Mouse (Mus musculus) inflammation-experienced regulatory T-cells, adult 6 months (primary cell): ENCODE data around the gene Kcnk12. TPM values are rescaled to one million over a fixed set of nuclear protein-coding genes. Genes with fewer than 3 reads are reported as not detected.

Experiments used
- ATAC-seq: one replicate; pipeline ENCODE4 v1.8.0; 2017
- polyA plus RNA-seq, 3 experiments: library from polyadenylated mRNA; unstranded; fragments of 100-300 nt; shearing (Covaris generic); gene quantifications; one replicate each; pipeline ENCODE4 v1.2.1; 2017

Gene Kcnk12
- polyA plus RNA-seq, 3 experiments from 2014 or later: not detected

DNA sequence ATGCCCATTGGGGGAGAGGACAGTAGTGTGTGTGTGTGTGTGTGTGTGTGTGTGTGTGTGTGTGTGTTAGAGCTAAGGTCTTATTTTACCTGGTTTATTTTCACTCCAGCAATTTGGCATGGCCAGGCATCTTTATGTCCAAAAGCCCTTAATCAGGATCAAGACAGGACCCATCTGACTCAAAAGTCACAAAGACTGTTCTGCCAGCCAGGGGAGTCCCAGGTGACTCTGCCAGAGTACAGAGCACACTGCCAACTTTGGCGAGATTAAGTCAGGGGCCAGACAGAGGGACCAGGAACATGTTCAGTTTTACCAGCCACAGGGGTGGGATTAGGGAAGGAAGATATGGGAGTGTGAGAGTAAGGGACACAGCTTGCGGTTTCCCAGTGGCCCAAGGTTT lies 12.9 kb downstream of the Kcnk12 start:
- ATAC-seq: no peak

DNA sequence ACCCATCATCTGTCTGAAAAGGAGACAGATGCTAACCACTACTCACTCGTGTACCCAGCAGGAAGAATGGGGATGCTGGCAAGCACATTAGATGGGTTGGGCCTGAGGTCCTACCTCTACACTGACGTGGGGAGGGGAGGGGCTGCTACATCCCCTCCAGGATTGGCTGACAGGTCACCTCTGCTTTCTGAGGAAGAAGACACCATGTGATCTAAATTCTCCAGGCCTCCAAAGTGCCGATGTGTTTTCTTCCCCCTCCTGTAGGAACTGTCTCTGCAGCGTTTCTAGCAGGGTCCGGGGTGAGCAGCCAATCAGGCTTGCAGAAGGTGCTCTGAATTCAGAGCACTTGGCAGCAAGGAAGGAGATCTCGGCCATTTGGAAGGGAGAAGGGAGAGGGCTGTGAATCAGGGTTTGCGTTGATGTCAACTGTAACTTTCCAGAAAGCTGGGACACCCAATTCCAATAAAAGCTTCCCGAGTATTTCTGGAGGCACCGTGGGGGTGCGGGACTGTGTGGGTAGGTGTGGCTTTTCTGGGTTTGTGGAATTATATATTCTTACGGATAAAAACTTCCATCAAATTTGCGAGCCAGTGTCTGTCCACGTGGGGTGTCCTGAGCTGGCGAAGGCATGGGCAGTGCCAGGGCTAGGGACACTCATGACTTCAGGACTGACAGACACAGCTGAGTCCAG lies 13.5 kb downstream of the Kcnk12 start:
- ATAC-seq: no peak

DNA sequence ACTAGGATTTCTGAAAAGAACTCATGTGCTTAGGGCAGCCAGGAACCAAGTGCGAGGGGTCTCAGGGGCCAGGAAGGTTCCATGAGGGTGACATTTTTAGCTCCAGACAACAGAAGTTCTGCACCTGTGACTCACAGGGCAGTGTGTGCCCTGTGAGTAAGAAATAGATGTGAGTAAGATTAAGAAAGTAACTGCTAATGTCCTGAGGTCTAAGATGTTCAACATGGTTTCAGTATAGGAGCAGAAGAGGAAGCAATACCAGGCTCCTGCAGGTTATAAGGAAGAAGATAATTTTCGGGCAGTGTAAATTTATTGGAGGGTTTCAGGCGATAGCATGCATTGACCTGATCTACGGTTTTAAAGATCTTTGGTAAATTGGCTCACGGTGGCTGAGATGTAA lies 16.6 kb downstream of the Kcnk12 start:
- no peak for ATAC-seq

DNA sequence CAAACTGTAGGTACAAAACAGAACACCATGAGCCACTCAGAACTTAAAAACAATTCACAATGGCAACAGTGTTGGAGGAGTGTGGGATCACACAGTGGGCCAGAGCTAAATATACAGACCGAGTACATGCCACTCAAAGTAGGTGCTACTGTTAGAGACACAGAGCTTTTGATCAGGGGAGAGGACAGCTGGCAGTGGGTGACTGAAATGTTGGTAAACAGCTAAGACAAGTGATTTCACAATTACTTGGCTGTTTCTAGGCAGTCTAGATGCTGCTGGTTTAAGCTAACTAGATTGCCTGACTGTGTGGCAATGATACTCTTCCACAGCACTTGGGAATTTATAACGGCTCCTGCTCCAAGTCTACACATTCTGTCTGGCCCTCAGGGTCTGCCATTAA lies 17.6 kb downstream of the Kcnk12 start:
- ATAC-seq: no peak

DNA sequence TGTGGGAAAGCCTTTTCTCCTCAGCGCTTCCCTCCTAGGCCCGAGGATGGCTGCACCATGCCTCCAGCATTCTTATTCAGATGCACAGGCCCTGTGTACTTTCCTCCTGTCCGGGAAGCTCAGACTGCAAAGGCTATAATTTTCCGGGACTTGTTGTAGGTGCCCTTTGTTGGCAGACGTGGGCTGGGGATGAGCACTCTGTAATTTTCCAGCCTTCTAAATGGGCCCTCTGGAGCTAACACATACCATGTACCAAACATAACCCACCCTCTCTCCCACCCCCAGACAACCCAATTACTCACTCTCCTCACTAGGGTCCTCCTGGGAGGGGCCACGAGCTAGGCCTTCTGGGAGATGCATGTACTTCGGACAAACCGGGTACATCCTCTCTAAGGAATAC lies 22.8 kb downstream of the Kcnk12 start:
- ATAC-seq: no peak

DNA sequence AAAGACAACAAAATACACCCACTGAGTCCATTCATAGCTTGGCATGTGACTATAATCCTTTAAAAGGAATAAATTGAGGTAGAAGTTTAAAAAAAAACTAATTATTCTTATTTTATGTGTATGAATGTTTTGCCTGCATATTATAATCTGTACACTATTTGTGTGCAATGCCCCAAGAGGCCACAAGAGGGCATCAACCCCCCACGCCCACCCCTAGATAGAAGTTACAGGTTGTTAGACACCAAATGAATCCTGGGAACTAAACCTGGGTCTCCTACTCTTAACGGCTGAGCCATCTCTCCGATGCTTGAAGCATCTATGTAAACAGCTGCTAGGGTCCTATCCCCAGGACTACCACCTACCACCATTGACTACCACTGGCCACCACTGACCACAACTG lies 24.6 kb downstream of the Kcnk12 start:
- ATAC-seq: no peak

DNA sequence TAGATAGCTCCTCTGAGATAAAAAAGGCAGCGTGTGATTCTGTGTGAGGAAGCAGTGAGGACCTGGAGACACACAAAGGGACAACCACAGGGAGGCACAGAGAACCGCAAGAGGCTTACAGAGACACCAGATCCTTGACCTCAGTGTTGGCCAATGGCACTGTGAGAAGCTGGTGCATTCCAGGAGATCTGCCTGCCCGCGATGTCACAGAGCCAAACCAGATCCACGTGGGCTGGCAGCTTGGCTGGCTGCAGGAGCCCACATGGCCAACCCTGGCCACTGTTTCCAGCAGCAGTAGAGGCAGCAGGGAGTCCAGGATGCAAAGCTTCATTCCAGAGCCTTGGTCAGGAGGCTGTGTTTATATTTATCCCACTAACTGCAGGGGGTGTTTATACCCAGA lies 27.0 kb downstream of the Kcnk12 start:
- ATAC-seq: no peak

DNA sequence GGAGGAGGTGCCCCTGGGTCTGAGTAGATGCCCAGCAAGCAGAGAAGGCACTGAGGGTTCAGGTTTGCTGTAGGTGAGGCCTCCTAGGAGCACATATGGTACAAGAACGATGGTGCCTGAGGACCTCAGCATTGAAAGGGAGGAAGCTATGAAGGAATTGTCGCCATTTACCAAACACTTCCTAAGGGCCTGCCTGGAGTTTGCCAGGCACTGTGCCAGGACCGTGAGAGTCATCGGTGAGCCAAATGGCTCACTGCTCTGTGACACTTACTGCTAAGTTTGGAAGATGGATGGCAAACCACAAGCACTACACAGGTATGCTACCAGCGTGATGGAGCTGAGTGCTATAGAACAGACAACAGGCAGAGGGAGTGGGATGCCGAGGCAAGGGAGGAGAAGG lies 30.9 kb downstream of the Kcnk12 start:
- no peak for ATAC-seq

DNA sequence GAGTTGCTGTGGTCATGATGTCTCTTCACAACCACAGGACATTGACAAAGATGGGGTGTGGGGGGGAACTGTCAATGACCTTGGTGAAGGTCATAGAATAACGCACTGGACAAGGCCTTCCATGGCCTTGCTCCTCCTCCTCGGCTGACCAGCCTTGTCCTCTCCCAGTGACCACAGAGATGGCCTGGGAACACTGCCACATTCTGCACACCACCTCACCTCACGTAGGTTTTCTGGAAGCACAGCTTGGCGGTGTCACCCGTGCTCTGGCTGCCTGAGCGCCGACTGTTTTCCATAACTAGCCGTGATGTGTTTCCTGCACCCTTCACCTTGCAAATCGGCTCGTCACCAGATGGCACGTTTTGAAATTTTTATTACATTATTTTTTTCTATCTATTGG lies 32.8 kb downstream of the Kcnk12 start:
- ATAC-seq: no peak

DNA sequence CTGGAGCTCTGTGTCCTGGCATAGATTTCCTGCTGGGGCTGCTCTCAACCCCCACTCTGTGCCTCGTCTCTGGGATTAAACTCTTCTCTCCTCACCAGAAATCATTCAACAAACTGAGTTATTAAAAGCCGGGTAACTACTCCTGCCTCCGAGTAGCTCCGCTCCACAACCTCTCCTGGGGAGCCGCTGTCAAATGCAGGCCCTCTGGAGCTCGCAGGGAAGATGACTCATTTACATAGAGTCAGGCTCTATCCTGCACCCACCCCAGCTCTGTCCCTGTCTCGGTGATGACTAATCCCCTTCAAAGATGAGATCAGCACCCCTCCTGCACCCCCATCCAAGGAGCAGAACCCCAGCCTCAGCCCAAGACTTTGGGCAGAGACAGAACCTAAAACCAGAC lies 34.6 kb downstream of the Kcnk12 start:
- no peak for ATAC-seq

DNA sequence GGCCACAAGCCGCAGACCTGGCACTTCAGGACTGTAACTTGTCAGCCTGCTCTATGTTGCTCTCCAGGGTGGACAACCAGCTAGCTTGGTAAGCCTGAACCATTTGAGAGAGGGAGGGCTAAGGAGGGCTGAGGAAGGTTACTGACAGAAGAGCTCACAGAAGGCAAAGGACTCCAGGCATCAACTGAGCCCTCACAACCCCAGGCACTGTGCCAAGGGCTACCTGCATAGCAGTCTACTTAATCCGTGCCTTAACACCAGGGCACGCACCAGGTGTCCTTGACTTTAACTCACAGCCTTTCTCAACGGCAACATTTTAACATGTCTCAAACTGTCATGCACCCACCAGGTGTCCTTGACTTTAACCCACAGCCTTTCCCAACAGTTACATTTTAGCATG lies 37.5 kb downstream of the Kcnk12 start:
- no peak for ATAC-seq

DNA sequence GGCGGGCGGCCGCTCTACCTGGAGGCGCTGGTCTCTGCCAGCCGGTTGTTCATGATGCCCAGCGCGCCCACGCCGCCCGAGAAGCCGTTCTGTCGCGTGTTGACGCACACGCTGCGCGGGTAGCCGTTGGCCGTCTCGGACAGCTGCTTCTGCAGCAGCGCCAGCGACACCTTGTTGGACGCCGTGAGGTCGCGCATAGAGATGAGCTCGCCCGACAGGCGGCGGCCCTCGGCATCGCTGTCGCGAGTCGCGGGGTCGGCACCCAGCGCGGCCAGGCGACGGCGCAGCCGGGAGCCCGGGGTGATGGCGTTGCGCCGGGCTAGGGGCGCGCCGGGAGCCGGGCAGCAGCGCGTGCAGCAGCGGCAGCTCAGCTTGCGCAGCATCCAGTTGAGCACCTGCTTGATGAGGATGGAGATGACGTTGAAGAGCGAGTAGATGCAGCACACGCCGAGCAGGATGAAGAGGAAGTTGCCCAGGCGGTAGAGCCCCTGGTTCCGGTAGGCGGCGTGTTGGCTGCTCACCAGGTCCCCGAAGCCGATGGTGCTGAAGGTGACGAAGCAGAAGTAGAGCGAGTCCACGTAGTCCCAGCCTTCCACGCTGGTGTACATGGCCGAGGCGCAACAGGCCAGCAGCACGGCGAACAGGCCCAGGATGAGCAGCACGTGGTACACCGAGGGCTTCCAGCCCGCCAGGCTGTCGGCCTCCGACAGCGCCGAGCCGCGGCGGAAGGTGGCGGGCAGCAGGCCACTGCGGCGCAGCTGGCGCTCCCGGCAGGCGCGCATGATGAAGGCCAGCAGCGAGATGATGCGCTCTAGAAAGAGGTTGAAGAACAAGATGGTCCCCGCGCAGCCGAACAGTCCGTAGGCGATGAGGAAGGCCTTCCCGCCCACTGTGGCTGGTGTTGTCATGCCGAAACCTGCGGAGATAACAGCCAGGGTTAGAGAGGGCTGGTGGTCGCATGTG lies 51.6 kb downstream of the Kcnk12 start:
- peak; percentile 82 for ATAC-seq

DNA sequence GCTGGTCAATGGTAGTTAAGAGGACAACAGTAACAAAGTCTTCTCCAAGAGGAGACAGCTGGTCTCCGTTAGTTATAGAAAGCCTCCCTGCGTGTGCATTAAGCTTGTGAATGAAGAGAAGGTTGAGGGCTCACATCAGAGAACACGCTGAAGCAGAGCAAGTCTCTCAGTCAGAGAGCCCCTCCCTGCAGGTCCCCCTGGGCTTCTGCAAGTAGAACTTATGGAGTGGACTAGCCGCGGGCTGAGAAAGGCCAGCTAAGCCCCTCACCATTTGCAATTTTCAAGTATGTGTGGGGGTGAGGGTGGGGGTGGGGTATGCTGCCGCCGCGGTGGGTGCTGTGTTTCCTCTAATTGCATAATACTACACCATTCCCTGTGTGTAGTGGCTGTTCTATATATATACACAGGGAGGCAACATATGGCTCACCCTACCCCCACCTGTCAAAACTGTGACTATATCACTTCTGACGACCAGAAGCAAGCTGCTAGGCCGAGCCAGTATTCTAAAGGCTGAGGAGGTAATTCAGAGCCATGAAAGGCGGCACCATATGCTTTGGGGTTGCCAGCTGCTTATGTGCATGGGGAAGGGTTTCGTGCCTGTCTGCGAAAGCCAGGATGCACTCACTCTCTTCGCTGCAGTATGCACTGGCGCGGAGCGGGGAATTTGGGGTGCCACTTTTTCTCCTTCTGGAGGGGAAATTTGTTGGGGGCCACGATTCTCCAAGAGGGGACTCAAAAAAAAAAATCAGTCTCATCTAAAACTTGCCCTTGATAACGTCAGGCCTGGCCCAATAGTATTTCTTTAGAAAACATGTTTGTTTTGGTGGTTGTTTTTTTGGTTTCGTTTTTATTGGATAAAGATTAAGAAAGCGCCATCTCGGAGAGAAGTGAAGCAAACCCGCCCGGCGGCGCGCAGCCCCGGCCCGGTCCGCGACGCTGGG lies 52.5 kb downstream of the Kcnk12 start:
- no peak for ATAC-seq

DNA sequence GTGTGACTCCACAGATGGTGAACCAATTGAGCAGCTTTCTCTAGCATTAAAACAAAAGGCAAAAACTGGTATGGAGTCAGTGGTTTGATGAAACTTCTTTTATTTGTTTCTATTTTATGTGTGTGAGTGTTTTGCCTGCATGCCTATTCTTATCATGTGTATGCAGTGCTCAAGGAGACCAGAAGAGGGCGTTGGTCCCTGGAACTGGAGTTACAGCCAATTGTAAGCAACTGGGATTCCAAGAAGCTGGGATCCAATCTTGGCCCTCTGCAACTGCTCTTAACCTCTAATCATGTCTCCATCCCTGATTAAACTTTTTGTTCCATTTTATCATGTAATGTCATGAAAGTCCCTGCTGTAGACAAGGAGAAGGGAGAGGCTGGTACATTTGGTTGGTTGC lies 58.0 kb downstream of the Kcnk12 start:
- ATAC-seq: no peak

DNA sequence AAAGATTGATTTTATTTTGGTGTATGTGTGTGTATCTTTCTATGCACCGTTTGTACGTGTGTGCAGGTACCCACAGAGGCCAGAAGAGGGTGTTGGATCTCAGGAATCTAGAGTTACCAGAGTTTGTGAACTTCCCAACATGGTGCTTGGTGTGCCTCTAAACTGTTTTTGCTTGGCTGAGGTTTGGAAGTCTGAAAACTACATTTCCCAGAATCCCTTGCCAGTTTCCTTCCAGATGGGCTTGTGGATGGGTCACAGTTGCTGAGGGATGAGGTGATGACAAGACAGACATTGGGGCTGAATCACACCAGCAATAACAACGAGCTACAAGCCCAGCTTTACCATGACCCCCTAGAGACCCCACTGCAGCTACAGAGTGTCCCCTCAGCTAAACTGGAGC lies 60.6 kb downstream of the Kcnk12 start:
- no peak for ATAC-seq

DNA sequence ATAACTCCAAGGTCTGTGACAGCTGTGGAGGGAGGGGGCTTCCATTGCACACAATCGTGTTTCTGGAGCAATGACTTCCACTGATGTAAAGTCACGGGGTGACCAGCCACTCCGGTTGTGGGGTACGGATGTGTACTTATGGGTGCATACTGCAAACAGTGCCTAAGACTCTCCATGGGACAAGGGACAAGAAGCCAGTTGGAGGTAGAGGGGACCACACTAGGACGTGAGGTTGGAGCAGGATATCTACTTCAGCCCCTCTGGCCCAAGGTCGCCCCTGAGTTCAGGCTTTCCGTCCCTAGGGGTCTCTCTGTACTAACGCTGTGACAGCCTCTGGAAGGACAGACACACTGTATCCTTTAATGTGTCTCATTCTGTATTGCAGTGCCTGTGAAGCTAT lies 63.3 kb downstream of the Kcnk12 start:
- ATAC-seq: no peak

DNA sequence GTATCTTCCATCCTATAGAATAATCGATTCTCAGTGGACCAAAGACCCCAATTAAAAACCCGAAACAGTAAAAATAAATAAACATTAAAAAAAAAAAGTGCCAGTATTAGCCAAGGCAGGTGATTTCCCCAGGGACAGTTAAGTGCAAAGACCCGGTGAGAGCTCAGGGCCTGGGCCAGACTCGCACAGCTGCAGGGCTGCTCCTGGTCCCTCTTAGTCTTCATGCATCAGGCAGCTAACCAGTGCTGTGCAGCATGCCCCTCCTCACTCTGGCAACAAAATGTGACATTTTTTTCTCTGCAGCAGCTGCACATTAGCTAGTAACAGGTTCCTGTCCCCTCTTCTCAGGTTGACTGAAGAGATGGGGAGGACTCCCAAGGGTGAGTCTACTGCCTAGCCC lies 65.8 kb downstream of the Kcnk12 start:
- ATAC-seq: no peak

DNA sequence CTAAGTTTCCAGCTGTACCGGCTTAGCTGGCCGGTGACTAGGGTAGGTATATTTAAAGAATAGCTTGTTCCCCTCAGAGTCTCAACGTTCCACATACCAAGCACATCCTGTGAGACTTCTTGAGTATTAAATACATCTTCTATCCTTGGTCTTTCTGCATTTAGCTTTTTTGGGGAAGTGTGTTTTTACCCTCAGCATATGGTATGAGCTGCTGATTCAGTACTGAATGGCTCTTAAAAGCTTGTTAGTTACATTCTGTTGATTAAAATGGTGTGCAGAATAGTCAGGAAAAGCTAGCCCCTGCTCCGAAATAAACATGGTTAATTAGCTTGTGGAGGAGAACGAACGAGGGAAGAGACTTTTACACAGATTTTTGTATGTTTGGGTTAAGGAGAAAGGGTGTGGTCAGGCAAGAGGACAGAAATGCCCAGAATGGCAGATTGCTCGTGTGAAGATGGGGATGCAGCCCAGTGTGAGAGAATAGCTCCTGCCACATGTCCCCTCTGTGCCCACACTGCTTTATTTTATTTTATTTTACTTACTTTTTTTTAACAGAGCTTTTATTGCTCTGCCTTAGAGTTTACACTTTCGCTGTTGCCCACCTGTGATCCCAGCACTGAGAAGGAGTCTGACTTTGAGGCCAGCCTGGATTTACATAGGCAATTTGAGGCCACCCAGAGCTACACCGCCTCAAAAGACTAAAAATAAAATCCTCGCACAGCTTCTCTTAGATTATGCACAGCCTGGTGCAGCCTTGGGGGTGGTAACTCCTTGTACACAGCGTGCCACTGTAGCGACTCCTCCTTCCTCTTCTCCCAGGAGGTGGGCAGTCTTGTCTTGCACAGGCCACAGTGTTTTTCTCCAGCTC lies 71.1 kb downstream of the Kcnk12 start:
- no peak for ATAC-seq

DNA sequence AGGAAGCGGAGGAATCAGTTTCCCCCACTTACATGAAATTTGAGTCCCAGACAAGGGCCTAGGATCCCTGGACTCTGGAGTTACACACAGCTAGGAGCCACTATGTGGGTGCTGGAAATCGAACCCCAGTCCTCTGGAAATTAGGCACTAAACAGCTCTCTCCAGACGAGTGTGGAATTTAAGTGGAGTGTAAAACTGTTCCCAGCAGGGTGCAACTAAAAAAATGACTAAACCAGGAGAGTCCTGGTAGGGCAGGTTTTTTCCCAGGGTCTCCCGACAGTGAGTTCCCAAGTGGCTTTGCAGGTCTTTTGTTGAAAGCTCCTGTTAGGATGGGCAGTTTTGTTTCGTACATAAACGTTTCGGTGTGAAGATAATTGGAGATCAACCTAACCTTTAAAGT lies 73.1 kb downstream of the Kcnk12 start:
- ATAC-seq: no peak

DNA sequence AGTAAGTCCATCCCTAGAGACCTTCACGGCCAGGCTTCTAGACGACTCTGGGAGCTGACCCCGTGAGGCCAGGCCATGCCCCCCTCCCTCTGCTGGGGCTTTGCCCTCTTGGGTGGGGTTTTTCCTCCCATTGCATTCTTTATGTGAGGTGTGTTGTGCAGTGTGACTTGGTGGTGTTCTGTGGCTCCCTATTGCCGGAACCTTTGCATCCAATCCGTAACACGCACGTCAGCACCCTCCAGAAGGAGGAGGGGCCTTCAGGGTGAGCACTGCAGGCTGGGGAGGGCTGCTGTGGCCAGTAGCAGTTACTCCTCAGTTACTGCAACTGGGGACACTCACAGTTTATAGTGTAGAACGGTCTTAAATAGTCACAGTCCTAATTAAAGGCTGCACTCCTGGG lies 97.7 kb downstream of the Kcnk12 start:
- no peak for ATAC-seq

DNA sequence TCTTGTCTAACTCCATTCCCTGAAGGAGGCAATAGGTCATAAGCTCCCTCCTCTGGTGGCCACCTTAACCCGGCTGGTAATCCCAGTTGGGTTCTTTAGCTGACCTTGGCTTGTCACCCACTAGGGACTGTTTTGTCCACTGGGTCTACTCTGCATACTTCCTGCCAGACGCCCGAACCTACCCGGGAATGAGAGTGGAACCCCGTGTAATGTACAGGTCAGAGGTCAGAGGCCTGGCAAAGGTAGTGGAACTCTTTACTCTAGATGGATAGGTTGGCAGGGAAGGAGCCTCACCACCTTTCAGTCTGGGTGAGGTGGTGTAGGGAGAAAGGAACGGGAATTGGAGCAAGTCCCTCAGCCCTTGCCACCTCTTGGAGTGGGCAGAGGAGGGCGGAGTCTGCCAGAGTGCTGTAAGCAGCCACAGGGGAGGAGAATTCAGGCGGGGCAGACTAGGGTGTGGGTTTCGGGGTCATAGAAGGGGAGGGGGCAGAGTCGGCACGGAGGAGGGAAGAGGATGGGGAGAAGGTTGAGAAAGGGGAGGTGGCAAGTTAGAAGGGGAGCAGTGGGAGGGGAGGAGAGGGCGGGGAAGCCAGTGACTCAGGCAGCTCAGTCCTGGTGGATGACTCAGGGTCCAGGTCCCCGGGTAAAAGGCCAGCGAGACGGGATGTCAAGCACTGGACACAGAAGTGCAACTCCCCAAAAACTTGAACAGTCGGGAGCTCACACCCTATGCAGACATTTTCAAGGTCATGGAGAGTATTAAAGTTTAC lies 98.6 kb downstream of the Kcnk12 start:
- ATAC-seq: no peak
